Mouse (Mus musculus) liver, embryonic 14.5 days (tissue): Measurements from ENCODE around the gene D8Ertd738e.

Experiments
- CTCF ChIP-seq: IDR thresholded peaks from 2 replicates; pipeline ENCODE4 v1.5.1; 2016; ENCODE audit warnings: antibody characterized with exemption, low read depth, control low read depth
- EP300 ChIP-seq: IDR thresholded peaks from 2 replicates; pipeline ENCODE4 v1.6.1; 2016; ENCODE audit warnings: antibody characterized with exemption, low read depth

GRCm38 (mm10) chr8:84261098-84261497 is 11.6 kb upstream of the D8Ertd738e start:
- TF ChIP-seq CTCF, result no peak
- TF ChIP-seq EP300, result no peak
